Mouse (Mus musculus): Measurements from ENCODE around the gene Rbm19. TPM values are rescaled to one million over a fixed set of nuclear protein-coding genes. Genes with fewer than 3 reads are reported as not detected.

The Rbm19 gene
- total and polyA plus RNA-seq, 3 experiments, result 66.3 to 74.3 TPM; not detected in 1

- H3K36me3 ChIP-seq (ENCODE audit: control insufficient read depth in 1 of 2, insufficient read depth in 2 of 2, low read length in 2 of 2), result no peaks in the 10 kb centered on the region; a peak in 1 of 4 replicates
- no peaks in the 10 kb centered on the region for H3K4me1 ChIP-seq (ENCODE audit: control insufficient read depth in 1 of 2, insufficient read depth in 2 of 2, low read length in 2 of 2)
Observed at GRCm38 (mm10) chr5:120196879-120197278, 80.6 kb downstream of the Rbm19 start.

GRCm38 (mm10) chr5:120197813-120198387, 81.6 kb downstream of the Rbm19 start:
- Histone ChIP-seq H3K27ac (ENCODE audit: control insufficient read depth, low read depth, low read length) (no peak overlapping the region), H3K36me3 (ENCODE audit: control insufficient read depth in 1 of 2, insufficient read depth in 2 of 2, low read length in 2 of 2) (no peaks in the 10 kb centered on the region; a peak in 1 of 4 replicates), H3K9ac (ENCODE audit: control insufficient read depth, low read depth, low read length, poor library complexity, severe bottlenecking) (no peak overlapping the region), H3K4me3 (ENCODE audit: control insufficient read depth in 1 of 2, insufficient read depth in 1 of 2, low read depth in 2 of 2, low read length in 2 of 2) (no peak overlapping the region), H3K27me3 (ENCODE audit: control insufficient read depth in 1 of 2, insufficient read depth in 2 of 2, low read length in 2 of 2) (no peaks in the 10 kb centered on the region), H3K9me3 (replicated peaks; ENCODE audit: insufficient read depth, low read length) (no peaks in the 10 kb centered on the region), H3K79me2 (ENCODE audit: control insufficient read depth, insufficient read depth, low read length, poor library complexity) (no peaks in the 10 kb centered on the region), H3K4me1 (ENCODE audit: control insufficient read depth in 1 of 2, insufficient read depth in 2 of 2, low read length in 2 of 2) (no peaks in the 10 kb centered on the region)
- TF ChIP-seq TBP (IDR thresholded peaks at IDR 0.05; ENCODE audit: low read depth, low read length) (no peak), CHD1 (IDR thresholded peaks at IDR 0.05; ENCODE audit: low read depth, low read length) (no peak), MAFK (IDR thresholded peaks at IDR 0.05; ENCODE audit: borderline replicate concordance, low read depth, low read length) (no peak), ETS1 (IDR thresholded peaks at IDR 0.05; ENCODE audit: low read depth, low read length) (no peak), ZKSCAN1 (IDR thresholded peaks at IDR 0.05; ENCODE audit: low read depth, low read length) (no peak), GABPA (IDR thresholded peaks at IDR 0.05; ENCODE audit: low read depth, low read length) (no peak)
- DNase-seq (ENCODE audit: low read depth, low spot score), result no peak

More at GRCm38 (mm10) chr5:120196879-120197278, 80.6 kb downstream of the Rbm19 start:
- TF ChIP-seq MAZ (IDR thresholded peaks at IDR 0.05; ENCODE audit: low read depth, low read length) (no peak), EP300 (IDR thresholded peaks at IDR 0.05; ENCODE audit: low read depth in 1 of 2, low read length in 2 of 2) (no peak), ZNF384 (IDR thresholded peaks at IDR 0.05; ENCODE audit: low read depth, low read length) (no peak), ETS1 (IDR thresholded peaks at IDR 0.05; ENCODE audit: low read depth, low read length) (no peak), CHD1 (IDR thresholded peaks at IDR 0.05; ENCODE audit: low read depth, low read length) (no peak), JUND (IDR thresholded peaks at IDR 0.05; ENCODE audit: low read depth, low read length) (no peak), RAD21 (IDR thresholded peaks at IDR 0.05; ENCODE audit: low read depth, low read length) (no peak), TBP (IDR thresholded peaks at IDR 0.05; ENCODE audit: low read depth, low read length) (no peak), MXI1 (IDR thresholded peaks at IDR 0.05; ENCODE audit: low read depth, low read length) (no peak), RCOR1 (IDR thresholded peaks at IDR 0.05; ENCODE audit: low read depth, low read length) (no peak), UBTF (IDR thresholded peaks at IDR 0.05; ENCODE audit: borderline replicate concordance, insufficient read depth, low read depth, low read length) (no peak), POLR2A (IDR thresholded peaks at IDR 0.05; ENCODE audit: control insufficient read depth in 1 of 2, insufficient read depth in 1 of 2, low read depth in 1 of 2, low read length in 2 of 2, poor library complexity in 1 of 2) (no peak), CHD2 (IDR thresholded peaks at IDR 0.05; ENCODE audit: low read length) (no peak), GABPA (IDR thresholded peaks at IDR 0.05; ENCODE audit: low read depth, low read length) (no peak), NRF1 (IDR thresholded peaks at IDR 0.05; ENCODE audit: insufficient read depth, low read depth, low read length, poor library complexity, severe bottlenecking) (no peak), MEF2A (IDR thresholded peaks at IDR 0.05; ENCODE audit: extremely low read depth, insufficient replicate concordance, low read depth, low read length, poor library complexity, severe bottlenecking) (no peak)
- no peak for DNase-seq (ENCODE audit: low read depth, low spot score)
- Histone ChIP-seq H3K4me3 (ENCODE audit: control insufficient read depth in 1 of 2, insufficient read depth in 1 of 2, low read depth in 2 of 2, low read length in 2 of 2) (no peak overlapping the region), H3K27ac (ENCODE audit: control insufficient read depth, low read depth, low read length) (no peak overlapping the region), H3K27me3 (ENCODE audit: control insufficient read depth in 1 of 2, insufficient read depth in 2 of 2, low read length in 2 of 2) (no peaks in the 10 kb centered on the region), H3K79me2 (ENCODE audit: control insufficient read depth, insufficient read depth, low read length, poor library complexity) (no peaks in the 10 kb centered on the region), H3K9ac (ENCODE audit: control insufficient read depth, low read depth, low read length, poor library complexity, severe bottlenecking) (no peak overlapping the region), H3K9me3 (replicated peaks; ENCODE audit: insufficient read depth, low read length) (no peaks in the 10 kb centered on the region)
